Comparison of ENCODE assay signal across 8 mouse cellular contexts in genomic region chr2:85136831-85137520, GRCm38 (mm10). TPM values are rescaled to one million over a fixed set of nuclear protein-coding genes. Genes with fewer than 3 reads are reported as not detected.
DNase-seq lines count a peak whose midpoint lies in the region; ATAC-seq and TF ChIP-seq lines count a peak whose summit lies in the region.
"Had no signal": no experiment of that assay in that cellular context is flagged by ENCODE, and none has a peak within 500 bp of the region (broad histone marks: within the 10 kb centered on the region; RNA-seq: fewer than 3 reads in every experiment).

No protein-coding gene starts in this region.

- H3K9me3 ChIP-seq in kidney, postnatal 0 days (replicated peaks; ENCODE audit: low read length) = no peaks in the 10 kb centered on the region
- H3K9me3 ChIP-seq in embryonic facial prominence, embryonic 13.5 days = no peaks in the 10 kb centered on the region
- no peaks in the 10 kb centered on the region for H3K9me3 ChIP-seq in hindbrain, embryonic 15.5 days

- peak overlapping the region; percentile 42; the same call in 1 of the 2 replicates for H3K9ac ChIP-seq in kidney, postnatal 0 days (ENCODE audit: low read depth, low read length)
- H3K9ac ChIP-seq in embryonic facial prominence, embryonic 13.5 days = no peak overlapping the region
- H3K9ac ChIP-seq in hindbrain, embryonic 15.5 days = no peak overlapping the region

- ATAC-seq in kidney, postnatal 0 days (replicated peaks; ENCODE audit: low FRiP score, low read depth) = 0 out of 2 replicates have a peak, but pooled peaks have one; percentile 11
- ATAC-seq in embryonic facial prominence, embryonic 13.5 days (ENCODE audit: insufficient number of reproducible peaks, insufficient read depth, low FRiP score, low TSS enrichment, low read depth) = no peak
- ATAC-seq in hindbrain, embryonic 15.5 days (ENCODE audit: low FRiP score, low read depth) = no peak
- ATAC-seq in megakaryocyte, adult 5-6 weeks (ENCODE audit: poor library complexity, severe bottlenecking) = 0 out of 2 replicates have a peak, but pooled peaks have one; percentile 4

- no peaks in the 10 kb centered on the region for H3K36me3 ChIP-seq in kidney, postnatal 0 days (ENCODE audit: insufficient read depth, low read length)
- no peaks in the 10 kb centered on the region for H3K36me3 ChIP-seq in embryonic facial prominence, embryonic 13.5 days
- no peaks in the 10 kb centered on the region for H3K36me3 ChIP-seq in hindbrain, embryonic 15.5 days

- no peak for DNase-seq in kidney, postnatal 0 days (ENCODE audit: low spot score)
- no peak for DNase-seq in kidney, adult 11 months
- no peak for DNase-seq in adrenal gland, adult 8-10 months
- no peak for DNase-seq in left cerebral cortex, adult 18-20 months (ENCODE audit: low spot score in 2 of 2)
- DNase-seq: adrenal gland, postnatal 25 days had no signal

- 74% methylated on average over 21 of the region's 21 CpGs for WGBS in kidney, postnatal 0 days
- WGBS in embryonic facial prominence, embryonic 13.5 days = 89% methylated on average over 21 of the region's 21 CpGs
- WGBS in hindbrain, embryonic 15.5 days = 85% methylated on average over 21 of the region's 21 CpGs

- H3K4me3 ChIP-seq in kidney, postnatal 0 days (replicated peaks; ENCODE audit: low read depth, low read length) = peak overlapping the region; percentile 28
- peak overlapping the region; percentile 21 for H3K4me3 ChIP-seq in embryonic facial prominence, embryonic 13.5 days
- 0 out of 2 replicates have a peak overlapping the region, but pooled peaks have one; percentile 11 for H3K4me3 ChIP-seq in hindbrain, embryonic 15.5 days

- TF ChIP-seq CTCF in kidney, postnatal 0 days (IDR thresholded peaks at IDR 0.05; ENCODE audit: low read depth) = no peak

- no peaks in the 10 kb centered on the region for H3K27me3 ChIP-seq in kidney, postnatal 0 days (ENCODE audit: insufficient read depth, low read length)
- H3K27me3 ChIP-seq in embryonic facial prominence, embryonic 13.5 days = peaks cover 4% of the 10 kb centered on the region; the same call in 1 of the 2 replicates
- H3K27me3 ChIP-seq in hindbrain, embryonic 15.5 days = no peaks in the 10 kb centered on the region

- H3K4me2 ChIP-seq in kidney, postnatal 0 days (ENCODE audit: low read length) = peak overlapping the region; percentile 25
- no peak overlapping the region for H3K4me2 ChIP-seq in embryonic facial prominence, embryonic 13.5 days
- H3K4me2 ChIP-seq in hindbrain, embryonic 15.5 days = no peak overlapping the region

- no peaks in the 10 kb centered on the region for H3K4me1 ChIP-seq in kidney, postnatal 0 days (replicated peaks; ENCODE audit: insufficient read depth, low read length)
- peaks cover 5% of the 10 kb centered on the region for H3K4me1 ChIP-seq in embryonic facial prominence, embryonic 13.5 days
- H3K4me1 ChIP-seq in hindbrain, embryonic 15.5 days (replicated peaks) = no peaks in the 10 kb centered on the region

- H3K27ac ChIP-seq in kidney, postnatal 0 days = peak overlapping the region; percentile 68; the same call in 1 of the 2 replicates
- no peak overlapping the region; the same call in 1 of the 2 replicates for H3K27ac ChIP-seq in embryonic facial prominence, embryonic 13.5 days
- H3K27ac ChIP-seq in hindbrain, embryonic 15.5 days (replicated peaks) = no peak overlapping the region

RNA-seq across cellular contexts. Expression of gene Aplnr, which starts 1.0 kb away (rescaled TPM):
- polyA plus RNA-seq in kidney, postnatal 0 days (2015; fragmentation: Nextera tagmentation; extraction: Ambion mirVana) = 77.7 and 81.3 TPM in 2 replicates
- polyA plus RNA-seq in embryonic facial prominence, embryonic 13.5 days (2015; fragmentation: Nextera tagmentation; extraction: Ambion mirVana) = 47.2 and 50.1 TPM in 2 replicates
- polyA plus RNA-seq in hindbrain, embryonic 15.5 days (2015; fragmentation: Nextera tagmentation; extraction: Ambion mirVana) = 30.5 and 31.6 TPM in 2 replicates
- total RNA-seq in megakaryocyte, adult 5-6 weeks (2015) = 1.1 and 2.2 TPM in 2 replicates
- total RNA-seq in megakaryocyte, adult 5-6 weeks (2017) = 1.5 and 2.1 TPM in 2 replicates
- total RNA-seq in adrenal gland, adult 8-10 months (2022) = 10 to 100 TPM in 1 of 4 experiments, 1 to 10 TPM in 3; 4.3 to 17.6 (median 8.0) TPM
- under 1 TPM; 0.09 to 0.12 TPM for total RNA-seq in left cerebral cortex, adult 18-20 months (2021)

Comparison
In these comparisons a context has a peak if more than half of its experiments do, and no peak if none do; other contexts are left out.
1. ATAC-seq: peak in kidney, postnatal 0 days (single experiment) and megakaryocyte, adult 5-6 weeks (single experiment); none in embryonic facial prominence, embryonic 13.5 days (single experiment) and hindbrain, embryonic 15.5 days (single experiment).
2. Peak in every context shown above with its lines, with median percentiles within 50 percentile points of each other: H3K4me3 ChIP-seq.